Mouse (Mus musculus) left cerebral cortex, postnatal 10 days (tissue): ENCODE measurements around the gene Pdk2. TPM values are rescaled to one million over a fixed set of nuclear protein-coding genes. Genes with fewer than 3 reads are reported as not detected.

Experiments used
- DNase-seq, 2 experiments: peaks; one replicate each; pipeline ENCODE4 v3.0.0; 2021 to 2022; ENCODE audit warnings: low spot score in 2 of 2, mixed read lengths in 1 of 2; ENCODE audit errors: extremely low spot score in 1 of 2
- intact Hi-C: fragments of 180-260 bp; cut with DNase I; formaldehyde crosslinking; loops from one replicate; pipeline ENCODE4 v1.15.1; 2025
- total RNA-seq, 2 experiments: library from RNA; stranded (reverse); gene quantifications; 2 replicates each; pipeline ENCODE4 v1.2.3; 2021

The Pdk2 gene
- total RNA-seq, result 10 to 100 TPM; 43.8 to 50.6 TPM

- intact Hi-C loops, result no loop called here
Measured at GRCm38 (mm10) chr11:95041139-95041609, at the start of gene Pdk2. TSS of gene Pdk2 (minus strand) at chr11:95041354.

GRCm38 (mm10) chr11:95088857-95089779 lies 48.0 kb upstream of the Pdk2 start:
- intact Hi-C loops, result no loop called here
- peak in 1 of 2 experiments; percentile 76 for DNase-seq

More at GRCm38 (mm10) chr11:95041139-95041609, at the start of gene Pdk2:
- DNase-seq, result peak; percentile 97 to 98

GRCm38 (mm10) chr11:95088286-95088685 lies 47.1 kb upstream of the Pdk2 start:
- no peak for DNase-seq
- intact Hi-C loops, result no loop called here

- intact Hi-C loops, result no loop called here
Measured at GRCm38 (mm10) chr11:95087301-95088228, 46.4 kb upstream of the Pdk2 start.

GRCm38 (mm10) chr11:95086229-95086628 lies 45.1 kb upstream of the Pdk2 start:
- no peak for DNase-seq
- intact Hi-C loops, result no loop called here

More at GRCm38 (mm10) chr11:95087301-95088228, 46.4 kb upstream of the Pdk2 start:
- DNase-seq, result no peak

- intact Hi-C loops, result no loop called here
Measured at GRCm38 (mm10) chr11:95085710-95086109, 44.6 kb upstream of the Pdk2 start.

GRCm38 (mm10) chr11:95084811-95085382 lies 43.7 kb upstream of the Pdk2 start:
- intact Hi-C loops, result no loop called here
- no peak for DNase-seq

More at GRCm38 (mm10) chr11:95085710-95086109, 44.6 kb upstream of the Pdk2 start:
- DNase-seq, result no peak

- intact Hi-C loops, result no loop called here
- DNase-seq, result no peak
Measured at GRCm38 (mm10) chr11:95084175-95084574, 43.0 kb upstream of the Pdk2 start.

- intact Hi-C loops, result no loop called here
- DNase-seq, result no peak
Measured at GRCm38 (mm10) chr11:95082896-95083295, 41.7 kb upstream of the Pdk2 start.

- intact Hi-C loops, result no loop called here
- no peak for DNase-seq
Measured at GRCm38 (mm10) chr11:95080783-95081182, 39.6 kb upstream of the Pdk2 start.

GRCm38 (mm10) chr11:95079256-95079875 lies 38.2 kb upstream of the Pdk2 start:
- no peak for DNase-seq
- intact Hi-C loops, result no loop called here

- DNase-seq, result no peak
- intact Hi-C loops, result no loop called here
Measured at GRCm38 (mm10) chr11:95077956-95078355, 36.8 kb upstream of the Pdk2 start.

GRCm38 (mm10) chr11:95076536-95077111 lies 35.5 kb upstream of the Pdk2 start, which contains the start of gene Itga3:
TSS of gene Itga3 (minus strand) at chr11:95076801.
- intact Hi-C loops, result loop anchor here (1.0 kb wide), 1 partner anchor 29 kb away; no protein-coding TSS in a partner anchor
- DNase-seq, result peak in 1 of 2 experiments; percentile 72

- DNase-seq, result peak in 1 of 2 experiments; percentile 66
- intact Hi-C loops, result loop anchor here (1.0 kb wide), 1 partner anchor 29 kb away; no protein-coding TSS in a partner anchor
Measured at GRCm38 (mm10) chr11:95076041-95076535, 34.9 kb upstream of the Pdk2 start.

- intact Hi-C loops, result loop anchor here (1.0 kb wide), 1 partner anchor 30 kb away; no protein-coding TSS in a partner anchor
Measured at GRCm38 (mm10) chr11:95075197-95076040, 34.3 kb upstream of the Pdk2 start.

GRCm38 (mm10) chr11:95074694-95075093 lies 33.5 kb upstream of the Pdk2 start:
- intact Hi-C loops, result no loop called here
- DNase-seq, result no peak

More at GRCm38 (mm10) chr11:95075197-95076040, 34.3 kb upstream of the Pdk2 start:
- no peak for DNase-seq

- intact Hi-C loops, result no loop called here
- DNase-seq, result no peak
Measured at GRCm38 (mm10) chr11:95073835-95074234, 32.7 kb upstream of the Pdk2 start.
